8 mouse cellular contexts compared by ENCODE assay signal in genomic region chr3:98338584-98339041, GRCm38 (mm10). TPM values are rescaled to one million over a fixed set of nuclear protein-coding genes. Genes with fewer than 3 reads are reported as not detected.
DNase-seq lines count a peak whose midpoint lies in the region; ATAC-seq and TF ChIP-seq lines count a peak whose summit lies in the region.

No protein-coding gene starts in this region.

- peak overlapping the region; percentile 59 for H3K9ac ChIP-seq in intestine, embryonic 14.5 days (ENCODE audit: low read length)
- peak overlapping the region; percentile 44; the same call in 1 of the 2 replicates for H3K9ac ChIP-seq in liver, adult 2 months (ENCODE audit: low read depth, low read length)
- peak overlapping the region; percentile 65 for H3K9ac ChIP-seq in midbrain, embryonic 16.5 days (ENCODE audit: low read depth, low read length)
- peak overlapping the region; percentile 80 for H3K9ac ChIP-seq in stomach, embryonic 16.5 days (ENCODE audit: low read length)

- peak overlapping the region; percentile 81 for H3K4me3 ChIP-seq in gastrocnemius, adult 2 months
- H3K4me3 ChIP-seq in intestine, embryonic 14.5 days (ENCODE audit: low read depth, low read length) = peak overlapping the region; percentile 50
- peak overlapping the region; percentile 39; the same call in 1 of the 2 replicates for H3K4me3 ChIP-seq in liver, adult 2 months (ENCODE audit: insufficient read depth, low read depth, low read length)
- H3K4me3 ChIP-seq in midbrain, embryonic 16.5 days (ENCODE audit: low read depth, low read length) = peak overlapping the region; percentile 54
- H3K4me3 ChIP-seq in stomach, embryonic 16.5 days (replicated peaks; ENCODE audit: low read length) = peak overlapping the region; percentile 73

- WGBS in intestine, embryonic 14.5 days = 6% methylated on average over 15 of the region's 15 CpGs
- 18% methylated on average over 15 of the region's 15 CpGs for WGBS in liver, adult 2 months
- WGBS in midbrain, embryonic 16.5 days = 5% methylated on average over 15 of the region's 15 CpGs
- 4% methylated on average over 15 of the region's 15 CpGs for WGBS in stomach, embryonic 16.5 days

- no peaks in the 10 kb centered on the region for H3K27me3 ChIP-seq in intestine, embryonic 14.5 days (replicated peaks; ENCODE audit: control insufficient read depth, insufficient read depth, low read length)
- H3K27me3 ChIP-seq in liver, adult 2 months (ENCODE audit: control insufficient read depth, insufficient read depth, low read length) = no peaks in the 10 kb centered on the region
- no peaks in the 10 kb centered on the region for H3K27me3 ChIP-seq in midbrain, embryonic 16.5 days (ENCODE audit: control insufficient read depth, insufficient read depth, low read depth, low read length)
- H3K27me3 ChIP-seq in stomach, embryonic 16.5 days (ENCODE audit: control insufficient read depth, insufficient read depth, low read length) = no peaks in the 10 kb centered on the region

- DNase-seq in heart, adult 11 months = peak; percentile 92
- no peak for DNase-seq in heart, adult 8-10 months (ENCODE audit: low spot score)
- peak; percentile 8 for DNase-seq in cerebellum, adult 9-11 months
- peak; percentile 47 for DNase-seq in gastrocnemius, adult 2 months
- peak; percentile 82 for DNase-seq in intestine, embryonic 14.5 days (ENCODE audit: low spot score)
- peak; percentile 25 for DNase-seq in liver, adult 2 months (ENCODE audit: extremely low read depth, low read depth, low spot score)

- peaks cover 9% of the 10 kb centered on the region; the same call in 1 of the 2 replicates for H3K36me3 ChIP-seq in intestine, embryonic 14.5 days (ENCODE audit: control insufficient read depth, insufficient read depth, low read length)
- H3K36me3 ChIP-seq in liver, adult 2 months (ENCODE audit: control insufficient read depth, insufficient read depth, low read length) = no peaks in the 10 kb centered on the region
- no peaks in the 10 kb centered on the region for H3K36me3 ChIP-seq in midbrain, embryonic 16.5 days (ENCODE audit: control insufficient read depth, insufficient read depth, low read length)
- no peaks in the 10 kb centered on the region for H3K36me3 ChIP-seq in stomach, embryonic 16.5 days (ENCODE audit: control insufficient read depth, insufficient read depth, low read length)

- peak; percentile 65; the same call in 1 of the 2 replicates for ATAC-seq in intestine, embryonic 14.5 days (replicated peaks; ENCODE audit: low FRiP score, low TSS enrichment, low read depth)
- ATAC-seq in midbrain, embryonic 16.5 days = 0 out of 2 replicates have a peak, but pooled peaks have one; percentile 13
- ATAC-seq in stomach, embryonic 16.5 days (ENCODE audit: insufficient read depth, low FRiP score) = peak; percentile 66; the same call in 1 of the 2 replicates

- H3K27ac ChIP-seq in gastrocnemius, adult 2 months = peak overlapping the region; percentile 33
- peak overlapping the region; percentile 58 for H3K27ac ChIP-seq in intestine, embryonic 14.5 days (ENCODE audit: low read depth)
- no peak overlapping the region for H3K27ac ChIP-seq in liver, adult 2 months (replicated peaks; ENCODE audit: insufficient read depth, low read depth, low read length)
- H3K27ac ChIP-seq in midbrain, embryonic 16.5 days (ENCODE audit: low read length) = peak overlapping the region; percentile 48; the same call in 1 of the 2 replicates
- peak overlapping the region; percentile 76 for H3K27ac ChIP-seq in stomach, embryonic 16.5 days (ENCODE audit: low read length)

- no peaks in the 10 kb centered on the region for H3K79me2 ChIP-seq in liver, adult 2 months (ENCODE audit: control insufficient read depth, insufficient read depth, low read length)

- TF ChIP-seq CTCF in gastrocnemius, adult 2 months (IDR thresholded peaks at IDR 0.05) = no peak
- TF ChIP-seq CTCF in liver, adult 2 months (IDR thresholded peaks at IDR 0.05; ENCODE audit: low read depth, low read length) = no peak

- H3K9me3 ChIP-seq in intestine, embryonic 14.5 days (ENCODE audit: control insufficient read depth, low read length) = no peaks in the 10 kb centered on the region
- H3K9me3 ChIP-seq in midbrain, embryonic 16.5 days (replicated peaks; ENCODE audit: control insufficient read depth, low read length, poor library complexity, severe bottlenecking) = no peaks in the 10 kb centered on the region
- no peaks in the 10 kb centered on the region for H3K9me3 ChIP-seq in stomach, embryonic 16.5 days (replicated peaks; ENCODE audit: control insufficient read depth, low read length)

- no peak for TF ChIP-seq POLR2A in liver, adult 2 months (IDR thresholded peaks at IDR 0.05; ENCODE audit: extremely low read depth, insufficient read depth, low read length)

- peaks cover 26% of the 10 kb centered on the region for H3K4me1 ChIP-seq in intestine, embryonic 14.5 days (replicated peaks; ENCODE audit: control insufficient read depth, insufficient read depth, low read length)
- peaks cover 4% of the 10 kb centered on the region; the same call in 1 of the 2 replicates for H3K4me1 ChIP-seq in liver, adult 2 months (ENCODE audit: control insufficient read depth, insufficient read depth, low read length)
- H3K4me1 ChIP-seq in midbrain, embryonic 16.5 days (ENCODE audit: control insufficient read depth, insufficient read depth, low read length) = peaks cover 26% of the 10 kb centered on the region
- peaks cover 22% of the 10 kb centered on the region for H3K4me1 ChIP-seq in stomach, embryonic 16.5 days (ENCODE audit: control insufficient read depth, insufficient read depth, low read length)

- H3K4me2 ChIP-seq in intestine, embryonic 14.5 days (ENCODE audit: low read length) = peak overlapping the region; percentile 55
- H3K4me2 ChIP-seq in midbrain, embryonic 16.5 days (ENCODE audit: low read length) = peak overlapping the region; percentile 98
- peak overlapping the region; percentile 93 for H3K4me2 ChIP-seq in stomach, embryonic 16.5 days (ENCODE audit: low read depth, low read length)

- intact Hi-C loops in gastrocnemius, adult 2 months (cut with DNase I) = no loop called here

RNA-seq across cellular contexts. Expression of gene Phgdh, which starts 1.2 kb away (rescaled TPM):
- total RNA-seq in heart, adult 8-10 months (2022) = 1 to 10 TPM; 1.1 to 1.8 (median 1.5) TPM
- 1 to 10 TPM; 1.1 to 1.9 TPM for total RNA-seq in gastrocnemius, adult 2 months (2021)
- 290 and 310 TPM in 2 replicates for polyA plus RNA-seq in intestine, embryonic 14.5 days (2014; fragmentation: Nextera tagmentation; extraction: Ambion mirVana)
- total RNA-seq in liver, adult 2 months (2014; rRNA removed) = 0.92 and 3.2 TPM in 2 replicates
- polyA plus RNA-seq in liver, adult 2 months (2012; rRNA removed) = 0.39 and 0.48 TPM in 2 replicates
- polyA plus RNA-seq in midbrain, embryonic 16.5 days (2015; fragmentation: Nextera tagmentation; extraction: Ambion mirVana) = 105 and 137 TPM in 2 replicates
- 222 and 234 TPM in 2 replicates for polyA plus RNA-seq in stomach, embryonic 16.5 days (2015; fragmentation: Nextera tagmentation; extraction: Ambion mirVana)

RNA-seq across cellular contexts. Expression of gene Zfp697, which starts 43.6 kb away (rescaled TPM):
- 1 to 10 TPM; 6.9 to 8.7 (median 7.4) TPM for total RNA-seq in heart, adult 8-10 months (2022)
- 1 to 10 TPM; 1.1 to 1.6 TPM for total RNA-seq in gastrocnemius, adult 2 months (2021)
- 9.9 and 11.5 TPM in 2 replicates for polyA plus RNA-seq in intestine, embryonic 14.5 days (2014; fragmentation: Nextera tagmentation; extraction: Ambion mirVana)
- total RNA-seq in liver, adult 2 months (2014; rRNA removed) = 1.0 and 1.2 TPM in 2 replicates
- 0.73 and 1.3 TPM in 2 replicates for polyA plus RNA-seq in liver, adult 2 months (2012; rRNA removed)
- polyA plus RNA-seq in midbrain, embryonic 16.5 days (2015; fragmentation: Nextera tagmentation; extraction: Ambion mirVana) = 17.7 and 18.2 TPM in 2 replicates
- 4.7 and 5.4 TPM in 2 replicates for polyA plus RNA-seq in stomach, embryonic 16.5 days (2015; fragmentation: Nextera tagmentation; extraction: Ambion mirVana)

RNA-seq across cellular contexts. Expression of gene Hmgcs2, which starts 58.4 kb away (rescaled TPM):
- total RNA-seq in heart, adult 8-10 months (2022) = 10 to 100 TPM in 1 of 4 experiments, 1 to 10 TPM in 3; 7.5 to 13.9 (median 9.0) TPM
- total RNA-seq in gastrocnemius, adult 2 months (2021) = under 1 TPM; 0.56 to 0.71 TPM
- 23.1 and 32.1 TPM in 2 replicates for polyA plus RNA-seq in intestine, embryonic 14.5 days (2014; fragmentation: Nextera tagmentation; extraction: Ambion mirVana)
- total RNA-seq in liver, adult 2 months (2014; rRNA removed) = 687 and 765 TPM in 2 replicates
- 1,077 and 1,098 TPM in 2 replicates for polyA plus RNA-seq in liver, adult 2 months (2012; rRNA removed)
- polyA plus RNA-seq in midbrain, embryonic 16.5 days (2015; fragmentation: Nextera tagmentation; extraction: Ambion mirVana) = 16.8 and 18.4 TPM in 2 replicates
- 91.5 and 93.3 TPM in 2 replicates for polyA plus RNA-seq in stomach, embryonic 16.5 days (2015; fragmentation: Nextera tagmentation; extraction: Ambion mirVana)

Comparison
In these comparisons a context has a peak if more than half of its experiments do, and no peak if none do; other contexts are left out.
1. ATAC-seq: peak in every context shown above with its lines; median percentile 66 in stomach, embryonic 16.5 days; 65 in intestine, embryonic 14.5 days; 13 in midbrain, embryonic 16.5 days.
2. RNA of gene Phgdh, which starts 1.2 kb away (polyA plus RNA-seq): 290 to 310 TPM in intestine, embryonic 14.5 days, 222 to 234 TPM in stomach, embryonic 16.5 days and 105 to 137 TPM in midbrain, embryonic 16.5 days; 0.39 to 0.48 TPM in liver, adult 2 months; every median in the first group is over 10 times any median in the second.
3. RNA of gene Hmgcs2, which starts 58.4 kb away (polyA plus RNA-seq): 1,077 to 1,098 TPM in liver, adult 2 months; 91.5 to 93.3 TPM in stomach, embryonic 16.5 days, 23.1 to 32.1 TPM in intestine, embryonic 14.5 days and 16.8 to 18.4 TPM in midbrain, embryonic 16.5 days; every median in the first group is over 10 times any median in the second.
4. Peak in every context shown above with its lines, with median percentiles within 50 percentile points of each other: H3K4me3 ChIP-seq, H3K4me2 ChIP-seq and H3K9ac ChIP-seq.